Mouse (Mus musculus) heart, embryonic 11.5 days (tissue): ENCODE data around the gene Vstm4. TPM values are rescaled to one million over a fixed set of nuclear protein-coding genes. Genes with fewer than 3 reads are reported as not detected.

Experiments
- ATAC-seq: fragments of 200-750 bp; cut with Nextera tagmentation; replicated peaks from 2 replicates; pipeline ENCODE4 v1.8.0; 2017; ENCODE audit warnings: moderate library complexity; ENCODE audit not compliant: insufficient number of reproducible peaks, low FRiP score, low TSS enrichment
- H3K27ac ChIP-seq: fragments of 300-500 bp; sonication (generic); 2 replicates; pipeline ENCODE4 v1.5.1; 2014; ENCODE audit warnings: mild to moderate bottlenecking, low read depth, low read length
- H3K27me3 ChIP-seq: fragments of 300-500 bp; sonication (generic); 2 replicates; pipeline ENCODE4 v1.6.1; 2014; ENCODE audit warnings: mild to moderate bottlenecking, low read length, mixed read lengths; ENCODE audit not compliant: control insufficient read depth, insufficient read depth
- H3K36me3 ChIP-seq: fragments of 300-500 bp; sonication (generic); 2 replicates; pipeline ENCODE4 v1.6.1; 2014; ENCODE audit warnings: mild to moderate bottlenecking, low read length, moderate library complexity, mixed read lengths; ENCODE audit not compliant: control insufficient read depth, insufficient read depth
- H3K4me1 ChIP-seq: fragments of 300-500 bp; sonication (generic); 2 replicates; pipeline ENCODE4 v1.6.1; 2014; ENCODE audit warnings: low read length; ENCODE audit not compliant: control insufficient read depth, insufficient read depth
- H3K4me2 ChIP-seq: fragments of 300-500 bp; sonication (generic); 2 replicates; pipeline ENCODE4 v1.6.1; 2014; ENCODE audit warnings: mild to moderate bottlenecking, moderate library complexity
- H3K4me3 ChIP-seq: fragments of 300-500 bp; sonication (generic); 2 replicates; pipeline ENCODE4 v1.5.1; 2014; ENCODE audit warnings: low read depth, low read length
- H3K9ac ChIP-seq: fragments of 300-500 bp; sonication (generic); 2 replicates; pipeline ENCODE4 v1.6.1; 2014; ENCODE audit warnings: mild to moderate bottlenecking, low read depth, low read length, moderate library complexity
- H3K9me3 ChIP-seq: fragments of 300-500 bp; sonication (generic); replicated peaks from 2 replicates; pipeline ENCODE4 v1.6.1; 2016; ENCODE audit warnings: low read length; ENCODE audit not compliant: control insufficient read depth
- WGBS: fragments of 180-500 bp; shearing (Covaris S2); extraction: QIAGEN DNeasy Blood & Tissue Kit; methylation state at CpG from one replicate; pipeline ENCODE4 v1.1.7; 2014; ENCODE audit not compliant: insufficient replicate concordance; 5-methylcytosine and 5-hydroxymethylcytosine counted together
- polyA plus RNA-seq: library from polyadenylated mRNA; unstranded; fragments of >200 nt; fragmentation: Nextera tagmentation; extraction: Ambion mirVana; gene quantifications from 2 replicates; pipeline ENCODE4 v1.2.1, GENCODE M21; 2014

Gene Vstm4
- polyA plus RNA-seq, 1 experiment from 2014 or later = 9.7 TPM

GRCm38 (mm10) chr14:32934064-32934463 lies 77.5 kb downstream of the Vstm4 start:
- H3K9ac ChIP-seq = no peak overlapping the region
- H3K4me1 ChIP-seq = no peaks in the 10 kb centered on the region
- no peak for ATAC-seq
- no peak overlapping the region for H3K4me2 ChIP-seq
- H3K27ac ChIP-seq = no peak overlapping the region
- H3K9me3 ChIP-seq = no peaks in the 10 kb centered on the region
- no peaks in the 10 kb centered on the region for H3K36me3 ChIP-seq
- no peaks in the 10 kb centered on the region for H3K27me3 ChIP-seq
- no peak overlapping the region for H3K4me3 ChIP-seq
- WGBS = 69% methylated on average over 6 of the region's 6 CpGs

DNA sequence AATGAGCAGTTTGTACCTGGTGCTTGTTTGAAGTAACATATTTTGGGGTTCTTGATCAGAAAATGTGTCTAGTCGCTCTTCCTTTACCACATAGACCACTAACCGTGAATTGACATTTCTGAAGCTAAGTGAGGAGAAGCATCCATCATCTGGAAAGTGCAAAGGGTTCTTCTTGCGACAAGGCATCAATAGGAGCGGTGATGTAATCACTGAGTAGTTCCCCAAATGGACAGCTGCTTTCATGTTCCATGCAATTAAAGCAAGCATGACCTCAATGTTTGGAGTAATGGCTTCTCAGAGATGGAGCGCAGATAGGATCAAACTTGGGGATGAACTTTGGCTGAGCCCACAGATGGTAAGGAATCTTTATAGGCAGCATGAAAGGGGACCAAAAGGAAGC lies 82.7 kb downstream of the Vstm4 start:
- no peaks in the 10 kb centered on the region for H3K4me1 ChIP-seq
- ATAC-seq = no peak
- H3K4me3 ChIP-seq = no peak overlapping the region
- H3K9me3 ChIP-seq = no peaks in the 10 kb centered on the region
- H3K4me2 ChIP-seq = no peak overlapping the region
- 71% methylated on average over 5 of the region's 5 CpGs for WGBS
- no peaks in the 10 kb centered on the region for H3K27me3 ChIP-seq
- H3K9ac ChIP-seq = no peak overlapping the region
- no peak overlapping the region for H3K27ac ChIP-seq
- no peaks in the 10 kb centered on the region for H3K36me3 ChIP-seq

DNA sequence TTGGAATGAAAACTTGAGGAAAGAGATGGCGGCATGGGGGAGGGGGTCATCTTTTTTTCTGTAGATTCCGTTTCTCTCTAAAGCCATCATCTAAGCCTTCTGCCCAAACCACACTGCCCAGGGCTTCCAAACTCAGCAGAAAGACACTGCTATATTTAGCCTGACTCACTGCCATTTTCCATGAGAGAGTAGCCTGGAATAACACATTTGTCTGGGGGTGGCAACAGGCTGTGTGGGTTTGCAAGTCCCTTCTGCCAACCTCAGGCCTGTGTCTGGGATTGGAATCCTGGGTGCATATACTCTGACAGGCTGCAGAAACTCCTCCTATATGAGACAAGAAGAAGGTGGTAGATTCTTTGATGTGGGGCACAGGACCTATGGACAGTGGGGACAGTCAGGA lies 91.0 kb downstream of the Vstm4 start:
- no peak overlapping the region for H3K4me3 ChIP-seq
- no peaks in the 10 kb centered on the region for H3K36me3 ChIP-seq
- 0 out of 2 replicates have a peak, but pooled peaks cover 2% of the 10 kb centered on the region for H3K27me3 ChIP-seq
- WGBS = 76% methylated on average over 2 of the region's 2 CpGs
- no peaks in the 10 kb centered on the region for H3K9me3 ChIP-seq
- peaks cover 12% of the 10 kb centered on the region for H3K4me1 ChIP-seq
- no peak for ATAC-seq
- H3K4me2 ChIP-seq = no peak overlapping the region
- H3K27ac ChIP-seq = no peak overlapping the region
- no peak overlapping the region for H3K9ac ChIP-seq

GRCm38 (mm10) chr14:32950312-32951301 lies 94.1 kb downstream of the Vstm4 start:
- 53% methylated on average over 20 of the region's 20 CpGs for WGBS
- H3K9ac ChIP-seq = no peak overlapping the region
- no peaks in the 10 kb centered on the region for H3K36me3 ChIP-seq
- no peak overlapping the region for H3K4me2 ChIP-seq
- ATAC-seq = 0 out of 2 replicates have a peak, but pooled peaks have one; percentile 46
- 0 out of 2 replicates have a peak, but pooled peaks cover 2% of the 10 kb centered on the region for H3K27me3 ChIP-seq
- H3K27ac ChIP-seq = peak overlapping the region; percentile 41; the same call in 1 of the 2 replicates
- no peak overlapping the region for H3K4me3 ChIP-seq
- H3K4me1 ChIP-seq = peaks cover 12% of the 10 kb centered on the region
- H3K9me3 ChIP-seq = no peaks in the 10 kb centered on the region

DNA sequence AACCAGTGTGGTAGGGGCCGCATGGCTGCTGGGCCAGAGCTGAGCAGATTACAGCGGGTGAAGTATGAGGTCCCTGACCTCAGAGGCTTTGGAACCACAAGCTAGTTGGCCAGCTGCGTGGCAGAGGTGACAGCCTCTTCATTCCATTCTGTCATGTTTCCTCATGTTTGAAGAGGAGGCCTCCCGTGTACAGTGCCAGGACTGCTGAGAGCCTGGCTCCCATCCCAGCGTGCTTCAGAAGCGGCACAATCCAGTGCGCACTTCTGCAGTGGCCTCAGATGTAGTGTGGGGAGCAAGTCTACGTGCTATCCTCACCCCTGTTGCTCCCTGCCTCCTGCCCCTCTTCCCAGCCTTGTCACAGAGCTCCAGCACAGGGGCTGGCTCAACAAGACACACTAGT lies 99.9 kb downstream of the Vstm4 start:
- 0 out of 2 replicates have a peak, but pooled peaks cover 2% of the 10 kb centered on the region for H3K27me3 ChIP-seq
- no peak overlapping the region for H3K27ac ChIP-seq
- ATAC-seq = no peak
- H3K4me2 ChIP-seq = no peak overlapping the region
- no peaks in the 10 kb centered on the region for H3K36me3 ChIP-seq
- H3K4me1 ChIP-seq = peaks cover 13% of the 10 kb centered on the region
- H3K9me3 ChIP-seq = no peaks in the 10 kb centered on the region
- H3K9ac ChIP-seq = no peak overlapping the region
- no peak overlapping the region for H3K4me3 ChIP-seq
- 45% methylated on average over 8 of the region's 8 CpGs for WGBS

GRCm38 (mm10) chr14:32958671-32959070 lies 102.1 kb downstream of the Vstm4 start:
- no peak for ATAC-seq
- Histone ChIP-seq H3K4me3 (no peak overlapping the region), H3K27ac (peak overlapping the region; percentile 12; the same call in 1 of the 2 replicates)

GRCm38 (mm10) chr14:32960481-32960880 lies 103.9 kb downstream of the Vstm4 start:
- no peak overlapping the region for H3K4me3 ChIP-seq
- H3K27me3 ChIP-seq = no peaks in the 10 kb centered on the region
- no peak overlapping the region for H3K9ac ChIP-seq
- H3K4me1 ChIP-seq = peaks cover 18% of the 10 kb centered on the region
- no peaks in the 10 kb centered on the region for H3K9me3 ChIP-seq
- no peak overlapping the region for H3K4me2 ChIP-seq
- no peaks in the 10 kb centered on the region for H3K36me3 ChIP-seq
- H3K27ac ChIP-seq = no peak overlapping the region
- 32% methylated on average over 5 of the region's 5 CpGs for WGBS
- ATAC-seq = no peak

More at GRCm38 (mm10) chr14:32958671-32959070, 102.1 kb downstream of the Vstm4 start:
- H3K4me1 ChIP-seq = peaks cover 18% of the 10 kb centered on the region
- H3K9me3 ChIP-seq = no peaks in the 10 kb centered on the region
- H3K36me3 ChIP-seq = no peaks in the 10 kb centered on the region
- H3K4me2 ChIP-seq = no peak overlapping the region
- H3K9ac ChIP-seq = no peak overlapping the region
- H3K27me3 ChIP-seq = no peaks in the 10 kb centered on the region
- WGBS = 43% methylated on average over 8 of the region's 8 CpGs

DNA sequence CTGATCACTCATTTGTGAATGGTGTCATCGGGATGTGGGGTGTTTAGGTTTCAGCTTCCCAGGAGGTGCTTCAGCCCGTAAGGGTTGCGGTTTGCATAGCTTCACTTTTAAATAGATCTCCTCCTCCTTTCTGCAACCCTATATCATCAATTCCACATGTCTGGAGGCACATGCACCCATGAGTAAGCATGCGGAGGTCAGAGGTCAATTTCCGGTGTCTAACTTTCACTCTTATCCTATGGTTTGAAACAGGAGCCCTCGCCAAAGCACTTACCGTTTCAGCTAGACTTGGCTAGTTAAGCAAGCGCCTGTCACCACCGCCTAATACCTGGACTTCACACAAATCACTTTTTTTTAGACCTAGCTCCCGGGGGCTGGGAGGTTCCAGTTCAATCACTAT lies 108.2 kb downstream of the Vstm4 start:
- whole genome bisulfite sequencing = 70% methylated on average over 10 of the region's 10 CpGs

More for the DNA sequence above, 108.2 kb downstream of the Vstm4 start:
- no peak overlapping the region for H3K4me3 ChIP-seq
- no peak overlapping the region for H3K9ac ChIP-seq
- no peaks in the 10 kb centered on the region for H3K27me3 ChIP-seq
- peaks cover 5% of the 10 kb centered on the region for H3K4me1 ChIP-seq
- no peak overlapping the region for H3K4me2 ChIP-seq
- no peaks in the 10 kb centered on the region for H3K36me3 ChIP-seq
- ATAC-seq = no peak
- no peaks in the 10 kb centered on the region for H3K9me3 ChIP-seq
- H3K27ac ChIP-seq = no peak overlapping the region
